Mouse (Mus musculus) embryo, embryonic 10.5 days (tissue): ENCODE results near the gene Med7.

Source experiments
- DNase-seq: peaks from one replicate; pipeline ENCODE4 v3.0.0-alpha.2; 2015; ENCODE audit warnings: low spot score

Gene Med7

DNA sequence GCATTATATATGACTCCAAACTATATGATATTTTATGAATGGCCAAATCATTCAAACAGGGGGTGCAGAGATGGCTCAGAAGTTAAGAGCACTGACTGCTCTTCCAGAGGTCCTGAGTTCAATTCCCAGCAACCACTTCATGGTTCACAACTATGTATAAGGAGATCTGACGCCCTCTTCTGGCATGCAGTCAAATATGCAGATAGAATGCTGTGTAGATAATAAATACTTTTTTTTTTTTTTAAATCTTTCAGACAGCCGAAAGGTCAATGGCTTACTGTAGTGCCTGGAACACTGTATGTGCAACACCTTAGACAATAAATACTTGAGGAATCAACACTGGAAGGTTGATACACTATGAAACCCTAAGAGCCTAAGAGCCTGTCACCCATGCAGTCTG, 6.6 kb upstream of the Med7 start:
- DNase-seq, result no peak

DNA sequence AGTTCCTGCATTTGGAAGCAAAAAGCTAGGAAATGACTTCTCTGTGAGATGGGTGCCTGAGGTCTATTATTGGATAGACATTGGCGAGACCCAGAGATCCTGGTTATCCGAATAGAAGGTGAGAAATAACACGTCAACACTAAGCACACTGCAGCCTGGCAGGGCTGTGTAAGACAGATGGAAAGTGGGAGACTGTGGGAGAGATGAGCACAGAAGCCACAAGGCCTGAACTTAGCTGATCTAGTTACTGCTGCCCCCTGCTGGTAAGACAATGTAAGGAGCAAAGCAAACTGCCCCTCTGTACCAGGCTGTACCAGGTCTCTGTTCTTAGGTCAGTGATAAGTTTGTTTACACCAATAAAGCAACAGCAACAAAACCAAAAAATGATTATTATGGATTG, 5.6 kb upstream of the Med7 start:
- DNase-seq, result peak; percentile 94

DNA sequence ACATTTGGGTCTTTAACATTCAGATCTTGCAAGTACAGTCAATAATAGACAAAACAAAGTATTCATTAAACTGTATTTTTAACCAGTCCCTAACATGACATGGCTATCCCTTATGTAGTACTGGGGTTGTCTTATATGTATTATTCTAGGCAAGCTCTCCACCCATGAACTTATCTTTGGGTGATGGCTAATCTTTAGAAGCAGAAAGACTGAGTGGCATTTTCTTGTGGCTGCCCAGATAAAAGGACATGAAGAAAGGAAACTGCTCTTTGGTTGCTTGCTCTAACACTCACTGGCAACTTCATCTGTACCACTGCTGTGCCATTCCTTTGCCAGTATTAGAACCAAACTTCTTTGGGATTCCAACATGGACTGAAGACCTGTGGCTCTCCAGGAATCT, 1.4 kb upstream of the Med7 start:
- no peak for DNase-seq

DNA sequence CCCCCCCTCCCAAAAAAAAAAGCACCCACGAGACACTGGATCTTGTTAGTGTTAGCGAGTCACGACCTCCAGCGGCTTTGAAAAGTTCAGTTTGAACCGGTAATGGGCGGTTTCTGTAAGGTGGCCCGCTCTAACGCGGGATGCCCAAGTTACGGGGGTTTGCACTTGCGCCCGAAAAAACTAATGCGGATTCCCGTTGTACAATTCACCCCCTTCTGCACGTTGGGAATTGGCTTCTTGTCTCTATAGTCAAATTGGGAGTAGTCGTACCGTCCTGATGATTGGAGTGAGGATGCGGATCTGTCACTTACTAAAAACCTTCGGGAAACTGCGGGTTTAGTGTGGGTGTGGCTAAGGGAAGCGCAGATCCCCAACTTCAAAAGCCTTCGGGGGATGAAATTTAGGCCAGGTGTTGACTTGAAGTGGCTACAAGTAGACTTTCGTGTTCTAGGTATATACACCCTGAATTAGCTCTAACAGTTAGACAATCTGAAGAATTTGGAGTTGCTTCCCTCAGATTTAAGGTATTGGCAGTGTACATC, 805 bp downstream of the Med7 start:
- peak; percentile 82 for DNase-seq

DNA sequence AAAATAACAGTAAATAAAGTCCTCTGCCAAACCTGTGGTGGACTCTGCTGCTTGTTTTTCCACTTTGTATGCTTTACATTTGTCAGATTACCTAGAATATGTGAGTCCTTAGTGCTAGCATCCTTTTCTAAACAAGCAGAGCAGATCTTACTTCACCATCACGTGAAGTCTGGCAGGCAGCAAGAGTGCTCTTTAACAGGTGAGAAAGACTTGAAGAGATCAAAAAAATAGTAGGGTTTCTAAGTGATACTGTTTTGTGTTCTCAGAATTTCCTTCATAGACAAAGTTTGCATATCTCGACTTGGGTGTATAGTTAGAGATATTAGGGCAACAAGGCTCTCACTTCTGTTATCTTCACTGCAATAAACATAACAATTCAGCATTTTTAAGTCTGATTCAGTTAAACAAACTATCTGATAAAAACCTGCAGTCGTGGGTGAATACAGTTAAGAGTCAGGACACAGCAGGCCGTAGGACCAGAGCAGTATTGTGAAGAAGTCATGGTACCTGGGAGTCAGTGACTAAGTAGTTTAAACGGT, 2.3 kb downstream of the Med7 start:
- no peak for DNase-seq

DNA sequence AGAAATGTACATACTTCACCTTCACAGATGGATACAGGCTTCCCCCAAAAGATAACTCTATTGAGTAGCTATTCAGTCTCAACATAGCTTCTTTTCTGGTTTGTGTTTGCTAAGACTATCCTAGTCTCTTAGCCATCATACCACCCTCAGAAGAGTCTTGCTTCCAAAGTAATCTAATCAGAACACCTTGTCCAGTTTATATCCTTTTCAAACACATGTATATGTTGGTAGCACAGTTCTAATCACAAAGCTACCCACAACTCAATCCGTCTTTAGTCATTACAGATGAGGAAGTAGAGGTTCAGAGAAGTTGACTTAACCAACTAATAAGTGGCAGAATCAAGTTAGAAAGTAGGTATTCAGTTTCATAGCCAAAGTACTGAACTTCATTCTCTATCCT, 5.0 kb downstream of the Med7 start:
- no peak for DNase-seq

DNA sequence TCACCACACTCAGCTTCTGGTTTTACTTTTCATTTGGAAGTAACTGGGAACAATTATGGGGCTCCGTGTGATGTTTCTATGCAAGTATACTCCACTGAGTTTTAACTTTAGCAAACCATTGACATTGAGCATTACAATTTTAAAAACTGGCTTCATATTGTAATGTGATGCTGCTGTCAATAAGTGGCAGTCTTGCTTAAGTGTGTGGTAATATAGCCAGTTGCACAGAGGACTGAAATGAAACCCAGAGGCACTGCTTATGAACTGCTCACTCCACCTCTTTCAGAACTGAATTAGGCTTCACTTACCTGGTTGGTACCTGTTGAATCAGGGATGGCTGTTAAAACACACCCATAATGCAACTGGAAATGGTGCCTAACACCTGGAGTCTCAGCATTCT, 6.4 kb downstream of the Med7 start:
- DNase-seq, result no peak

DNA sequence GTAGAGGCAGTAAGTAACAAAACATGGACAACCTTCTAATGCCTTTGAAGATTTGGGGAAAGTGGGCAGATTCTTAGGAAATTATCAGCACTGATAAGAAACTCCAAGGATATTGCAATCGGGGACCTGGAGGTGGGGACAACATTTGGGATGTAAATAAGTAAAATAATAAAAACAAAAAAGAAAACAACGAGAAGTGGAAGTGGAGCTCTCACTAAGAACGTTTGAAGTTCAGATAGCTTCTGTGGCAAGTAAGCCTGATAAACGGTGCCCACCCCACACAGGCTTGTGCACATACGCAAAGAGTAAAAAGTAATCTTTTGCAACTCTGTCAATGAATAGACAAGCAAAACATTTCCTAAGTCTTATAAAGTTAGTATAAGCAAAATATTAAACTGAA, 7.3 kb downstream of the Med7 start:
- DNase-seq, result no peak

DNA sequence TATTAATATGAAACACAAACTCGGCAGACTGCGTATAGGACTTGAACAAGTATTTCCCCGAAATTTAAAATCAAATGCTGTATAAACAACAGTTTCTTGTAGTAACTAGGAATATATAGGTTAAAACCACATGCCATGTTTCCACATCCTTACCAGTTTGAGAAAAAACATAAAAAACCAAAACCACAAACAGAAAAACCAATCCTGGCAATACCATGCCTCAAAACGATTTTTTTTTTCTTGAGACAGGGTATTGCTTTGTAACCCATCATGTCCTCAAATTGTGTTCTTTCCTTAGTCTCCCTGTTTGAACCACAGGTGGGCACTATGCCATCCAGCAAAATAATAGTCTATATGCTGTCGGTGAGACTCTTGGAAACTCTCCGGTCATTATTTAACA, 9.4 kb downstream of the Med7 start:
- no peak for DNase-seq

DNA sequence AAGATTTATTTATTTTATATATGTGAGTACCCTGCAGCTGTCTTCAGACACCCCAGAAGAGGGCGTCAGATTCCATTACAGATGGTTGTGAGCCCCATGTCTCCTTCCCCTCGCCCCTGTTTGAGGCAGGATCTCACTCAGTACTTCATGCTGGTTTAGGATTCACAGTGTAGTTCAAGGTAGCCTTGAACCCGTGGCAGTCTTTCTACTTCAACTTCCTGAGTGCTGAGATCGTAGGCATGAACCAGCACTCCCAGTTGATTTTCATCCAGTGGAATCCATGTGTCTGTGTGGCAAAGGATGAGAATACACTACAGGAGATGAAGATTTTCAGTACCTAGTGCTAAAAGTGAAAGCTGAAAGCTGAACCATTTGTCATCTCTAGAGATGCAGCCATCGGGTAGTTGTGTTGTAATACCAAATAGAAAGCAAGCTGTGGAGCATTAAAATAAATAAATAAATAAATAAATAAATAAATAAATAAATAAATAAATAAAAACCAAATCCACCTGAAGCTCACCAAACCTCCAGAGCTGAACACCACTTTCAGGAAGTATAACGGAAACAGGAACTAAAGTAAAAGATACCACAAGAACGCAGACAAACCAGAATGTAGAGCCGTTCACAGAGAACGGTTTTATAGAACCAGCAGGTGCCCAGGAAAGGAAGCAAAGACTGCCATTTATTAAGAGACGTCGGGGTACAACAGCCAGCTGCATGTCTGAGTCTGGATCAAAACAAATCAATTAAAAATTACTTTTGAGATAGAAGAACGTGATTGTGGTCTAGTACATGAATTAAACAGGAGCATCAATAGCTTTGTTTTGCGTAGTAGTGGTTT, 11.1 kb downstream of the Med7 start:
- DNase-seq, result no peak

DNA sequence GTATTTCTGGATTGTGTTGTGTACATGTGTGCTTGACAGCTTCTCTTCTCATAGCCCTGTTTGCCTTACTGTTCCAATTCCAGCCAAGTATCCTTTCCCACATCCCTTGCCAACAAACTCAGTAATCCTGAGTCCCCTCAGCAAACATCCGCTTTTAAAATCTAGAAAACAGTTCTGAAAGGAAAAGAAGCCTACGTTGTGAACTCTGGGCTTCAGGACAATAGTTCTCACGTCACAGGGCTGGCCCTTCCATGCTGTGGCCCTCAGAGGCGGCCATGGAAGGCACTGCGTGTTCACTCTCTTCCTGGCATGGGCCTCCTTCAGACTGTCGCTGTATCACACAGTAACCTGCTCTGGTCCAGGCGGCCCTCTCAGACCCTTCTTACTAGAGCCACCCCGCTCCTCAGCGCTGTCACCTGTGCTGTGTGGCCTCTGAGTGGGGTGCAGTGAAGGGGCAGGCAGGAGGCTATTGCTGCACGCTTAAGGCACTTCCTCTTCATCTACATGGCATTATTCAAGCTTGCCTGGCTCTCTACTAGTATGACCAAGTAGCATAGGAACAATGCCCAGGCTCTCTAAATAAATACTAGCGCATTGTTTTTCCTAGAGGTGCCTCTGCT, 12.8 kb downstream of the Med7 start:
- DNase-seq, result no peak

DNA sequence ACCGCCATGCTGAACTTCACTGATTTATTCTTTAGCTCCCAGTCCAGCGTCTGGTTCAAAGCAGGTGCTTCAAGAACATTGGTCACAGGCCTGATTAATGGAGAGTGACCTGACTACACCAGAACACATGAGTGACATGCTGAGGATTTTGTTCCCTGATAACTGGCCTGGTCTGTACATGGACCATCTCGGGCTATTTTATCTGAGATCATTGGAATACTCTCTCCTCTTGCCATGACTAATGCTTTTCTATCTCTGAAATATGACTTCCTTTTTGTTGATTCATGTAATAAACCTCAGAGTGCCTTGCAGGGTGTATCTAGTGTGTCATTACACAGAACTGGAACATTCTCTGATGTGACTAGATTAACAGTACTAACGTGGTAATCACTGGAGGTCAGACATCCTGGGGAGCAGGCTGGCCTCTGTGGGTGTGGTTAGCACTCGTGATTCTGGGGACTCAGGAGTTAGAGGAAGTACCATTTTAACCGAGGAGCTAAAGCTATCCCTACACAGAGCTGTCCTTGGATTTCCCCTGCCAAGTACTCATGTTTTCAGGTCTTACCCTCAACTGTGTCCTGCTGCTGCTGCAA, 17.8 kb downstream of the Med7 start, which contains the start of gene Havcr2:
Gene Havcr2 (plus strand): TSS at position 483 of the 593 bp plus-strand sequence.
- DNase-seq, result no peak

DNA sequence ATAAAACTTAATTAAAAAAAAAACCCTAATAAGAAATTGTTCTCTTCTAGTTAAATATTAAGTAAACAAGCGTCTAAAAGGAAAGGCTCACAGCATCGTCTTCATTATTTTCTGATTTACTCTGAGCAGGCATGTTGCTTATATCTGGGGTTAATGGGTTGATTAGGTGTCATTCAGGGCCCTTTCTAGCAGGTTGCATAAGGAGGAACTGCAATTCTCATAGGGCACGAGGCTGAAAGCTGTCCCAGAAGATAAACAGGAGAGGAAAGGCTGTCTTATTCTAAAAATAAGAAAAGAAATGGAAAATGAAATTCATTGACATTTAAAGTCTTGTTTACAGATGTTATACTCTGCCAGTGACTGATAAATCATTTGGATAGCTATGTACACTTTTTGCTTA, 23.2 kb downstream of the Med7 start:
- no peak for DNase-seq

DNA sequence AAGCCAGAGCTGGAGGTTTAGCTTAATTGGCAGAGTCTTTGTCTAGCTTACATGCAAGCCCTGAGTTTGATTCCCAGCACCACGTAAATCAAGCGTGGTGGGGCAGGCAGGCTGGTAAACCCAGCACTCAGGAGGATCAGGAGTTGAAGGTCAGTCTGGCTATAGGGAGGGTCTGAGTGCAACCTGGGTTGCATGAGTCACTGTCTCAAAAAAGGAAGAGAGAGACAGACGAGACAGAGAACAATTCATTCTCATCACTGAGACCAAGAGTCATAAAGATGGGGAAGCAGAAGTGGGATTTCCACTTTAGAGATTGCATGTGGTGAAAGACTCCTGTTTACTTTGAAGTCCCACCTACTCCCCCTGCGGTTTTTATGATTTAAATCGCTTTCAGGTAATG, 24.6 kb downstream of the Med7 start:
- DNase-seq, result no peak

DNA sequence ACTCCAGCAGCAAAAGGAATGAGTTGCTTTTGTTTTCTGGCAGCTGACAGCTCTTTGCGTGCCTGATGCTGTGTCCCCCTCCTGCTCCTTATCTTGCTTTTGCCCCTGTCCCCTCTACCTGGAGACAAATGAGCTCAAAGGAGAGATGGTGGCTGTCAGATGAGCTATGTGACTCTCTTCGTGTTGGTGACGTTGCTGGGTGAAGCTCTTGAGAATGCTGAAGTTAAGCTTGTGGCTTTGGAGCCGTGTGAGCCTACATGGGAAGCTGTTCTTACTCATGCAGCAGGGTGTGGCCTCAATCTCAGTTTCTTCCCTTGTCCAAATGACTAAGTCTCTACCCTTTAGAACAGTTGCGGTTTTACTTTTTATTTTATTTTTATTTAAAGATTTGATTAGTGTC, 25.2 kb downstream of the Med7 start:
- DNase-seq, result no peak

DNA sequence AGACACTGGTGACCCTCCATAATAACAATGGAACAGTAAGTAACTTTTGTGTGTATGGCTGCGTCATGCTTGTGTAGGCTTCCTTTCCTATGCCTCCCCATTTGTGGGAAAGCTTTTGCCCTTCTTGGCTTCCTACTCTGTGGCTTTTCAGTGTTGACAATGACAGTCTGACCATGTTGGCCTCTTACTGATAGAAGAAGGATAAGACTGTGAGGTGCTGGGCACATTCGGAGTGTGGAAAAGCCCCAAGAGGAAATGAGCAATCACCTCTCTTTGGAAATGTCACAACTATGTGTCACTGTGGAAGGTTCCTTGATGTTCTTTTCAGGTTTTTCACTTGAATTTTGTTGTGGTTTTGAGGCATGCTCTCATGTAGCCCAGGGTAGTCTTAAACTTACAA, 30.2 kb downstream of the Med7 start:
- DNase-seq, result no peak

DNA sequence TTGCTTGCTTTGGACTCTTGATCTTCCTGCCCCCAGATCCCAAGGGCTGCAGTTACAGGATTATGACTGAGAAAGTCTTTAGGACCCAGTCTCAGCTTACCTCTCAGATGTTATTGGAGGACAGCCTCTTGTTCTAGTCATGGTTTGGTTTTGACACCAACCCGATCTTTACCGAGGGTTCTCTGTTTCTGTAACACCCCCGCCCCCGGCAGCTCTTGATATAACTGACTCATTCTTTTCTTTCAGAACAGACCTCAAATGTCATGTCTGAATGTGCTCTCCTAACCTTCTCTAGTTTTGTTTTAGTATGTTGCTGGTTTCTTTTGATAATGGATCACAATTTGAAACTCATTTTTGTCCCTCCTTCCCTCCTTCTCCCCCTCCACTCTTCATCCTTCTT, 37.5 kb downstream of the Med7 start:
- no peak for DNase-seq

DNA sequence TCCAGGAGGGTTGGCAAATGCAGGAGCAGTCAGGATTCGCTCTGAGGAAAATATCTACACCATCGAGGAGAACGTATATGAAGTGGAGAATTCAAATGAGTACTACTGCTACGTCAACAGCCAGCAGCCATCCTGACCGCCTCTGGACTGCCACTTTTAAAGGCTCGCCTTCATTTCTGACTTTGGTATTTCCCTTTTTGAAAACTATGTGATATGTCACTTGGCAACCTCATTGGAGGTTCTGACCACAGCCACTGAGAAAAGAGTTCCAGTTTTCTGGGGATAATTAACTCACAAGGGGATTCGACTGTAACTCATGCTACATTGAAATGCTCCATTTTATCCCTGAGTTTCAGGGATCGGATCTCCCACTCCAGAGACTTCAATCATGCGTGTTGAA, 42.6 kb downstream of the Med7 start:
- DNase-seq, result no peak

DNA sequence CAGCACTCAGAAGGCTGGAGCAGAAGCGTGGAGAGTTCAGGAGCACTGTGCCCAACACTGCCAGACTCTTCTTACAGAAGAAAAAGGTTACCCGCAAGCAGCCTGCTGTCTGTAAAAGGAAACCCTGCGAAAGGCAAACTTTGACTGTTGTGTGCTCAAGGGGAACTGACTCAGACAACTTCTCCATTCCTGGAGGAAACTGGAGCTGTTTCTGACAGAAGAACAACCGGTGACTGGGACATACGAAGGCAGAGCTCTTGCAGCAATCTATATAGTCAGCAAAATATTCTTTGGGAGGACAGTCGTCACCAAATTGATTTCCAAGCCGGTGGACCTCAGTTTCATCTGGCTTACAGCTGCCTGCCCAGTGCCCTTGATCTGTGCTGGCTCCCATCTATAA, 43.8 kb downstream of the Med7 start:
- DNase-seq, result no peak

DNA sequence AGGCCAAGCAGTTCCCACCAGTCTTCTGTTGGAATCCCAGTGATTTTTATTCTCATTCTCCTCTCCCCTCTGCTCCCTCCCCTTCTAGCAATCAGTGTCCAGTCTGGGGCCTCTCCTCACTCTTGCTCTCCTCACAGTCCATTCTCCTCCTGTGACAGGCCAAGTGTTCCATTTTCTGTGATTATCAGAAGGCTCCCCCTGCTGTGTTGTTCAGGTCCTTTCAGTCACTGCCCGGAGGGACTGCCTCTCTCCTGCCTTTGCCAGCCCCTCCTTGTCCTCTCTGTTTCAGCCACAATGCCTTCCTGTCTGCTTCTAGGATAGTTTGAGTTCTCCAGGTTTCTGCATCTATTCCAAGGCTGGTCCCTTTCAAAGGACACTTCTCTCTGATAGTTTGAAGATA, 51.5 kb downstream of the Med7 start:
- no peak for DNase-seq

DNA sequence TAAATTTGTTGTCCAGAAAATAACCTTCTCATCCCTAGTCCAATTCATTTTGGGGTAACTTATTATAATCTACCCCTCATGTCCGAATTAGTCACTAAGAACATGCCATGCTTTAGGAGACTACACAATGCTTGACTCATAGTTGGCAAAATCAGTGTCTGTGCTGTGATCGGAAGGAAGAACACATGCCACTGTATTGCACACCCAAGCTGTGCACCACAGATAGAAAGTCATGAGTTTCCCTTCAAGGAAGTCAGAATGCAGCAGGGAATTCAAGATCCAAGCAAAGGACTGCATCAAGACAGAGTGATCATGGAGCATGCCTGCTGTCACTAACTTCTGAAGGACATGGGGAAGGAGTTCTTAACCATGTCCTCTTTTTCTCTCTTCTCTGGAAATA, 51.9 kb downstream of the Med7 start:
- DNase-seq, result no peak
